Mouse (Mus musculus) stomach, embryonic 16.5 days (tissue): Measurements from ENCODE around the gene Hdac2. TPM values are rescaled to one million over a fixed set of nuclear protein-coding genes. Genes with fewer than 3 reads are reported as not detected.

Experiments
- ATAC-seq: fragments of 200-750 bp; cut with Nextera tagmentation; 2 replicates; pipeline ENCODE4 v1.8.0; 2017; ENCODE audit warnings: moderate number of reproducible peaks, moderate TSS enrichment; ENCODE audit not compliant: insufficient read depth, low FRiP score
- H3K27ac ChIP-seq: fragments of 300-500 bp; sonication (generic); 2 replicates; pipeline ENCODE4 v1.5.1; 2014; ENCODE audit warnings: low read length
- H3K27me3 ChIP-seq: fragments of 300-500 bp; sonication (generic); 2 replicates; pipeline ENCODE4 v1.6.1; 2014; ENCODE audit warnings: low read length, control low read depth, mixed read lengths; ENCODE audit not compliant: control insufficient read depth, insufficient read depth
- H3K36me3 ChIP-seq: fragments of 300-500 bp; sonication (generic); 2 replicates; pipeline ENCODE4 v1.6.1; 2014; ENCODE audit warnings: low read length; ENCODE audit not compliant: control insufficient read depth, insufficient read depth
- H3K4me1 ChIP-seq: fragments of 300-500 bp; sonication (generic); 2 replicates; pipeline ENCODE4 v1.6.1; 2014; ENCODE audit warnings: low read length, control low read depth, mixed read lengths; ENCODE audit not compliant: control insufficient read depth, insufficient read depth
- H3K4me2 ChIP-seq: fragments of 300-500 bp; sonication (generic); 2 replicates; pipeline ENCODE4 v1.6.1; 2014; ENCODE audit warnings: low read depth, low read length, mixed read lengths
- H3K4me3 ChIP-seq: fragments of 300-500 bp; sonication (generic); replicated peaks from 2 replicates; pipeline ENCODE4 v1.5.1; 2014; ENCODE audit warnings: mild to moderate bottlenecking, low read length
- H3K9ac ChIP-seq: fragments of 300-500 bp; sonication (generic); 2 replicates; pipeline ENCODE4 v1.6.1; 2014; ENCODE audit warnings: low read length
- H3K9me3 ChIP-seq: fragments of 300-500 bp; sonication (generic); replicated peaks from 2 replicates; pipeline ENCODE4 v1.6.1; 2016; ENCODE audit warnings: low read length, control low read depth; ENCODE audit not compliant: control insufficient read depth
- WGBS: fragments of 180-500 bp; shearing (Covaris S2); extraction: QIAGEN DNeasy Blood & Tissue Kit; methylation state at CpG from one replicate; pipeline ENCODE4 v1.1.7; 2014; 5-methylcytosine and 5-hydroxymethylcytosine counted together
- polyA plus RNA-seq: library from polyadenylated mRNA; unstranded; fragments of >200 nt; fragmentation: Nextera tagmentation; extraction: Ambion mirVana; gene quantifications from 2 replicates; pipeline ENCODE4 v1.2.1, GENCODE M21; 2015

The Hdac2 gene
- polyA plus RNA-seq, 1 experiment from 2014 or later, result 152 TPM

DNA sequence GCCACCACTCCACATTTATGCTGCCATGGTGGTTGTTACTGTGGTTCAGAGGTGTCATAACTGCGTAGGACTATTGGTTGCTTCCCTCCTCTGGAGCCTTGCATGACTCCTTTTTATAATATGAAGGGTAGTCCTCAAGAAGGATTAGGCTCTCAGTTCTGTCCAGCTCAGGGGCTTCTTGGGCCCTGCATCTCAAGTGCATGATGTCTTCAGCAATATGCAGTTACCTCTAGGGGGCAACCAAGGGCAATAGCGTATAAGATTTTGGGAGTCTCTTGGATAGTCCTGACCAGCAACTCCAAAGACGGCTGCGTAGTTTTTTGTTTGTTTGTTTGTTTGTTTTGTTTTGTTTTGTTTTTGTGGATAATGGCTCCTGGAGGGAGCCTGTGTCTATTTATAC, 7.5 kb downstream of the Hdac2 start:
- Histone ChIP-seq H3K4me1 (no peaks in the 10 kb centered on the region), H3K36me3 (no peaks in the 10 kb centered on the region; the same call in 1 of the 2 replicates), H3K4me2 (no peak overlapping the region), H3K27me3 (no peaks in the 10 kb centered on the region), H3K27ac (no peak overlapping the region), H3K9me3 (no peaks in the 10 kb centered on the region), H3K9ac (no peak overlapping the region), H3K4me3 (no peak overlapping the region)
- ATAC-seq, result no peak
- WGBS, result 92% methylated on average over 4 of the region's 4 CpGs

DNA sequence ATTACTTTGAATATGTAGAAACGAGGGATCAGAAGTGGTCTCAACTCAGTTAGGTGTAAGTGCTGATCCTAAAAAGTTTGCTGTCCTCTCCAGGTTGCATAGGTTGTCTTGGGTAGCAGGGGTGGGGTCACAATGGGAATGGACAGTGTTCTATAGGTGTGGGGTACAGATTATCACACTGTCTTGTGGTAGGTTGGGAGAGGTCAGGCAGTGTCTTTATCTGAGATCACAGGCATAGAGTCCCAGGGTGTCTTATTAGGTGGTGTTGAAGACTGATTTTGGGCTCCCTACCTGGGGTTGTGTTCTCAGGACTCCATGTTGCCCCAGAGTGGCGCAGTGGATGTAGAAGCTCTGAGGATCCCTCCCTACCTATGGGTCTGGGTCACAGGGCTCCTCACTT, 17.8 kb downstream of the Hdac2 start:
- Histone ChIP-seq H3K27me3 (no peaks in the 10 kb centered on the region), H3K27ac (no peak overlapping the region), H3K9ac (no peak overlapping the region), H3K4me2 (no peak overlapping the region), H3K9me3 (no peaks in the 10 kb centered on the region; the same call in 1 of the 2 replicates), H3K4me1 (no peaks in the 10 kb centered on the region), H3K4me3 (no peak overlapping the region), H3K36me3 (peaks cover 49% of the 10 kb centered on the region)
- 95% methylated on average over 2 of the region's 2 CpGs for WGBS
- no peak for ATAC-seq

DNA sequence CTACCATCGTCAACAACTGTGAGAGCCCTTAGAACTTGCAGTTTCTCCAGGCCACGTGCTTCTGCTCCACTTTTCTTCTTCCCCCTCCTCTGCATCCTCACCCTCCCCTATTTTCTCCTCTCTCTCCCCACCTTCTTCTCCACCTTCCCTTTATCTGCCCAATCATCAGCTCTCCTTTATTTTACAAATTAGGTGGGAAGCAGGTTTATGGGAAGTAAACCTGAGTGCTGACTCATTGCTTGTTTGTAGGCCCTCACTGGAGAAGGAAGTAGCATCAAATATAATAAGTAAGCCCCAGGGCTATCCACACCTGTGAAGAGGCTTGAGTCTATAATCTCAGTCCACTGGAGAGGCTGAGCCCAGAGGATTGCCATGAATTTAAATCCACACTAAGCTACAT, 26.5 kb downstream of the Hdac2 start:
- 95% methylated on average over 2 of the region's 2 CpGs for WGBS
- Histone ChIP-seq H3K4me1 (no peaks in the 10 kb centered on the region), H3K36me3 (peaks cover 32% of the 10 kb centered on the region), H3K4me2 (no peak overlapping the region), H3K4me3 (no peak overlapping the region), H3K27me3 (no peaks in the 10 kb centered on the region), H3K9me3 (peaks cover 4% of the 10 kb centered on the region; the same call in 1 of the 2 replicates), H3K27ac (no peak overlapping the region), H3K9ac (no peak overlapping the region)
- no peak for ATAC-seq

DNA sequence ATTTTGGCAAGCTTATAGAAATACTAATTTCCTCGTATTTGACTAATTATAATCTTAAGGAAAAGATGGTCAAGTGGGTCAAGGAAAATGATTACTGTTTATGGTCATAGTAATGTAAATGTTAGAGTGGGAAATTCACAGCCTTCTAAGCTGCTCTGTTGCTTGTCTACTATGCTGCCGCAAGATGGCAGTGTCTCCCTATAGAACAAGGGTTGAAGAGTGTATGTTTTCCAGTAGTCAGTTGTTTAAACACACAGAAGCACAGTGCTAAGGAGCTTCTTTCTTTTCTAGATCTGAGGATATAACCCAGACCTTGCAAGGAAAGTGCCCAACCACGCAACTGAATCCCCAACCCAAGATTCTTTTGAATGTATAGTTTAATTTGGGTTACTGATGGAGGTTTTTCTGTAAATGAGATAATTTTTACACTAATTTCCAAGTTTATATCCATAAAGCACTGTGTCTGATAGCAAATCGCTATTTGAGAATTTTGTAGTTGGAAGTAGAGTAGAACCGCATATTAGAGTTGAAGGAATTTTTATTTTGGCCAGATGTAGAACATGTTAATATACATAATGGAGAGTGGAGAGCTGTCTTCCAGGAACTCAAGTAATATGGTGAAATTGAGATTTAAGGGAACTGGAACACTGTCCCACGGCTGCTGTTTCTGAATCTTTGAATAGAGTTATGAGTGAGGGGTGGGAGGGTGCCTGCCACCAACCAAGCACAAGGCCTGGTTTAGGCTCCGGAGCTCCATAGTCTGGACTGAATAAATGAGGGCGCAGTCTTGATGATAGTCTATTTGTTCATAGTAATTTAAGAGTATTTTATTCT, 40.1 kb downstream of the Hdac2 start:
- no peaks in the 10 kb centered on the region for H3K4me1 ChIP-seq
- no peaks in the 10 kb centered on the region for H3K36me3 ChIP-seq
- no peak overlapping the region for H3K27ac ChIP-seq
- 49% methylated on average over 8 of the region's 8 CpGs for WGBS
- H3K4me2 ChIP-seq, result no peak overlapping the region
- no peak overlapping the region for H3K4me3 ChIP-seq
- no peaks in the 10 kb centered on the region for H3K27me3 ChIP-seq
- ATAC-seq, result no peak; the same call in 1 of the 2 replicates
- no peak overlapping the region for H3K9ac ChIP-seq
- H3K9me3 ChIP-seq, result no peaks in the 10 kb centered on the region

DNA sequence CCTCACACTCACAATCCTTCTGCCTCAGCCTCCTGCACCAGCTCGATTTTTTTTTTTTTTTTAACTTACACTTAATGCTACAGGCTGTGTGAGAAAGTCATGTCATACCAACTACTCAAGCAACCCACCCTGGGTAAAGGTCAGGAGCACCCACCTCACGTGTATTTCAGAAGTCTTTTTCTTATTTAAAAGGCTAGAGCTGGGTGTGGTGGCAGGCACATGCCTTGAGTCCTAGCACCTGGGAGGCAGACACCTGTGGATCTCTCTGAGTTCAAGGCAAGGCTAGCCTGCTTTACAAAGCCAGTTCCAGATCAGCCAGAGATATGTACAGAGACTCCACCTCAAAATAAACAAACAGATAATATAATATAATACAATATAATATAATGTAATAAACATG, 41.4 kb downstream of the Hdac2 start:
- no peak for ATAC-seq
- Histone ChIP-seq H3K27me3 (no peaks in the 10 kb centered on the region), H3K9me3 (no peaks in the 10 kb centered on the region), H3K4me2 (no peak overlapping the region), H3K4me1 (no peaks in the 10 kb centered on the region), H3K27ac (no peak overlapping the region), H3K36me3 (no peaks in the 10 kb centered on the region), H3K4me3 (no peak overlapping the region), H3K9ac (no peak overlapping the region)
- WGBS, result 34% methylated on average over 2 of the region's 2 CpGs

DNA sequence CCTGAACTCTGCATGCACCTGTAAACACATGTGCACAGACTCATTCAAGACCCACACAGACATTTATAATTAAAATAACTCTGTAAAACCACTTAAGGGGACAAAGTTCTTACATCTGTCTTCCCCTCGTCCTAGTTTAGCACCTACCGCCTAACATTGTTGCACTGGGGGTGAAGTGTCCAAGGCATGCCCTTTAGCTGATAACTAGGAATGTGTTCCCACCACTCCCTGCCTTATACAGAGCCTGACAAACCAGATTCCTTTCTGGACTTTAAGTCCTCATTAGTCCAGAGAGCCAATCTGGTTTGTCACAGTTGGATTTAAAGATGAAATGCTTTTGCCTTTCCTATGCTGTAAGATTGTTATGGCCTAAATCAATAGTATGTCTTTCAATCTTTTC, 41.9 kb downstream of the Hdac2 start:
- 59% methylated on average over 2 of the region's 2 CpGs for WGBS
- H3K27me3 ChIP-seq, result no peaks in the 10 kb centered on the region
- H3K9ac ChIP-seq, result no peak overlapping the region
- no peak overlapping the region for H3K4me2 ChIP-seq
- no peaks in the 10 kb centered on the region for H3K9me3 ChIP-seq
- no peak for ATAC-seq
- no peak overlapping the region for H3K4me3 ChIP-seq
- no peaks in the 10 kb centered on the region for H3K36me3 ChIP-seq
- no peak overlapping the region for H3K27ac ChIP-seq
- no peaks in the 10 kb centered on the region for H3K4me1 ChIP-seq

DNA sequence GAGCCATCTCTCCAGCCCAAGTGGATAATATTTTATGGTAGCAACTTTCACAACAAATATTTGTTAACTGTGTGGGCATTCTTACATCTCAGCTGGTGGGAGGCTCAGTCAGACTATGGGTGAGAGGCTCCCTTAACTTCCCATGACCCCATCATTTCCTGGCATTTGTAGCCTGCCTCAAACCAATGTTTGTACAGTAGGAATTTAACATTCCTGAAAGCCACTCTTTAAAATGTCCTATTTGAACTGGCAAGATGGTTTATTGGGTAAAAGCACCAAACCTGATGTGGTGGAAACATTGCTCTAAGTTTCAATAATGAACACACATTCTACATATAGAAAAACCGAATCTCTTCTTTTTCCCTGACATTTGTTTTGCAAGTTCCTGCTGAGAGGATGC, 50.0 kb downstream of the Hdac2 start:
- no peak overlapping the region for H3K4me2 ChIP-seq
- no peak for ATAC-seq
- H3K9ac ChIP-seq, result no peak overlapping the region
- H3K27ac ChIP-seq, result no peak overlapping the region
- H3K9me3 ChIP-seq, result no peaks in the 10 kb centered on the region
- no peaks in the 10 kb centered on the region for H3K36me3 ChIP-seq
- 73% methylated on average over 1 of the region's 1 CpGs for WGBS
- no peaks in the 10 kb centered on the region for H3K27me3 ChIP-seq
- no peak overlapping the region for H3K4me3 ChIP-seq
- no peaks in the 10 kb centered on the region for H3K4me1 ChIP-seq

DNA sequence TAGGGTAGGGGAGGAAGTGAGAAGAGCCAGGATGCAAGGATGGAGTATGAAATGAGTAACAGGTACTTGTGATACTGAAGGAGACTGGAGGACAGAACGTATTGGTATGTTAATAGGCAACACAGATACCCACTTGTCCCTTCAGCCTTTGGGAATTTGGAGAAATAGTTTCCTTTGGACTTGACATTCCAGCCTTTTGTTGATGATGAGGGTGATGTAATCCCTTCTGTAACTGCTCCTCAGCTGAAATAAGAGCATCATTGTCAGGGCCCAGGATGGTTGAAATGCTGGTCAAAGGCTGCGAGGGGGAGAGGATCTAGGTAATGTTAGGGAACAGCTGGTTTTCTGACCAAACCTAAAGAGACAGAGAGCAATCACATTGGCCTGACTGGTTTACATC, 54.3 kb downstream of the Hdac2 start:
- Histone ChIP-seq H3K9me3 (no peaks in the 10 kb centered on the region), H3K4me2 (no peak overlapping the region), H3K4me3 (no peak overlapping the region), H3K27me3 (no peaks in the 10 kb centered on the region), H3K4me1 (no peaks in the 10 kb centered on the region), H3K36me3 (no peaks in the 10 kb centered on the region), H3K9ac (no peak overlapping the region), H3K27ac (no peak overlapping the region)
- WGBS, result 77% methylated on average over 2 of the region's 2 CpGs
- no peak for ATAC-seq

DNA sequence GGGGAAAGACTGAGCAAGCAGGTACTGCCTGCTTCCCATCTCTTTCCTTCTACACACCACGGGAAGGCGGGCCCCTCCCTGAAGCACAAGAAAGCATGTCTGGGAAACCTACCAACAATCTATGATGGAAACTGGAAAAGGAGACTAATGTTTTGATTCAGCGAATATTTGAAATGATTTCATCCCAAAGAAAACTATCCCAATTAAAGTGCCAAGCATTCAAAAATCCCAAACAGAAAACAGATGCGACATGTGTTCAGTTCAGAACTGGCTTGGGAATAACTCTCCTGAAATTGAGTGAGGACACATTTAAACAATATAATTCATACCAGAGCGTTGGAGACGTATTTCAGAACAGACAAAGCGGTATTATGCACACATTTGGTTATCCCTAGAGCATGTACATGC, 60.8 kb downstream of the Hdac2 start:
- no peak overlapping the region for H3K27ac ChIP-seq
- no peaks in the 10 kb centered on the region for H3K4me1 ChIP-seq
- H3K9me3 ChIP-seq, result no peaks in the 10 kb centered on the region
- H3K27me3 ChIP-seq, result no peaks in the 10 kb centered on the region
- WGBS, result 58% methylated on average over 7 of the region's 7 CpGs
- no peak overlapping the region for H3K4me2 ChIP-seq
- no peaks in the 10 kb centered on the region for H3K36me3 ChIP-seq
- ATAC-seq, result no peak
- H3K9ac ChIP-seq, result no peak overlapping the region
- H3K4me3 ChIP-seq, result no peak overlapping the region
